Mouse (Mus musculus): ENCODE measurements around the gene Gm14698. TPM values are rescaled to one million over a fixed set of nuclear protein-coding genes. Genes with fewer than 3 reads are reported as not detected.
"Not testable (repeated sequence)": the region's sequence is repeated elsewhere in the genome, so short reads cannot be mapped to it uniquely, and the experiment has no call there.

Gene Gm14698
- polyA plus RNA-seq (2012; rRNA removed) = 0.59 and 0.68 TPM in 2 replicates

- DNase-seq (ENCODE audit: low spot score) = not testable (repeated sequence)
Observed at GRCm38 (mm10) chrX:68821059-68821458, at the start of gene Gm14698. Gene Gm14698 (plus strand): TSS chrX:68821093.

- not testable (repeated sequence) for DNase-seq (ENCODE audit: low spot score)
Observed at GRCm38 (mm10) chrX:68820449-68820848, 444 bp upstream of the Gm14698 start.

- no peak for DNase-seq (ENCODE audit: low spot score)
Observed at GRCm38 (mm10) chrX:68839548-68840444, 18.9 kb downstream of the Gm14698 start.

- no peak for DNase-seq (ENCODE audit: low spot score)
Observed at GRCm38 (mm10) chrX:68865145-68865544, 44.3 kb downstream of the Gm14698 start.

Other genes with a start within 250 kb of the Gm14698 start
- 27.5 and 30.9 TPM in 2 replicates for gene Fmr1, start 142.6 kb upstream of the Gm14698 start, polyA plus RNA-seq (2012; rRNA removed)
- gene Fmr1nb, start 59.3 kb upstream of the Gm14698 start, polyA plus RNA-seq (2012; rRNA removed) = 0.08 TPM in 1 of 2 replicates, not detected in the other
- not detected in 2 replicates for gene Gm6812, start 72.0 kb downstream of the Gm14698 start, polyA plus RNA-seq (2012; rRNA removed)

All from urinary bladder, adult 2 months (tissue).